Mouse (Mus musculus) forebrain, embryonic 14.5 days (tissue): ENCODE measurements at regions not wholly inside any gene's neighbourhood (a gene's known extent, or its start where the extent isn't known, plus 50 kb on each side); places are given as distances from the start of the nearest gene placed in this dataset.

Experiments
- ATAC-seq: fragments of 200-750 bp; cut with Nextera tagmentation; 2 replicates; pipeline ENCODE4 v1.8.0; 2017; ENCODE audit warnings: mild to moderate bottlenecking, moderate library complexity
- DNase-seq: peaks from one replicate; pipeline ENCODE4 v3.0.0-alpha.2; 2015; ENCODE audit warnings: low spot score
- H3K27ac ChIP-seq: fragments of 300-500 bp; sonication (generic); 2 replicates; pipeline ENCODE4 v1.5.1; 2014; ENCODE audit warnings: low read depth, mild to moderate bottlenecking, control low read depth, low read length, moderate library complexity
- H3K27me3 ChIP-seq: fragments of 300-500 bp; sonication (generic); replicated peaks from 2 replicates; pipeline ENCODE4 v1.6.1; 2014; ENCODE audit warnings: low read length, control low read depth, mixed read lengths; ENCODE audit not compliant: control insufficient read depth, insufficient read depth
- H3K36me3 ChIP-seq: fragments of 300-500 bp; sonication (generic); 2 replicates; pipeline ENCODE4 v1.6.1; 2014; ENCODE audit warnings: low read length, control low read depth; ENCODE audit not compliant: control insufficient read depth, insufficient read depth
- H3K4me1 ChIP-seq: fragments of 300-500 bp; sonication (generic); 2 replicates; pipeline ENCODE4 v1.6.1; 2014; ENCODE audit warnings: antibody characterized with exemption, low read length, control low read depth; ENCODE audit not compliant: control insufficient read depth, insufficient read depth
- H3K4me2 ChIP-seq: fragments of 300-500 bp; sonication (generic); 2 replicates; pipeline ENCODE4 v1.6.1; 2014; ENCODE audit warnings: mild to moderate bottlenecking, control low read depth, low read length
- H3K4me3 ChIP-seq: fragments of 300-500 bp; sonication (generic); 2 replicates; pipeline ENCODE4 v1.5.1; 2014; ENCODE audit warnings: low read depth, low read length, control low read depth
- H3K9ac ChIP-seq: fragments of 300-500 bp; sonication (generic); 2 replicates; pipeline ENCODE4 v1.6.1; 2014; ENCODE audit warnings: mild to moderate bottlenecking, low read length, control low read depth, moderate library complexity
- H3K9me3 ChIP-seq: fragments of 300-500 bp; sonication (generic); replicated peaks from 2 replicates; pipeline ENCODE4 v1.6.1; 2016; ENCODE audit warnings: low read length, control low read depth, mixed read lengths; ENCODE audit not compliant: control insufficient read depth
- WGBS: fragments of 180-500 bp; shearing (Covaris S2); extraction: QIAGEN DNeasy Blood & Tissue Kit; methylation state at CpG from one replicate; pipeline ENCODE4 v1.1.7; 2014; 5-methylcytosine and 5-hydroxymethylcytosine counted together

DNA sequence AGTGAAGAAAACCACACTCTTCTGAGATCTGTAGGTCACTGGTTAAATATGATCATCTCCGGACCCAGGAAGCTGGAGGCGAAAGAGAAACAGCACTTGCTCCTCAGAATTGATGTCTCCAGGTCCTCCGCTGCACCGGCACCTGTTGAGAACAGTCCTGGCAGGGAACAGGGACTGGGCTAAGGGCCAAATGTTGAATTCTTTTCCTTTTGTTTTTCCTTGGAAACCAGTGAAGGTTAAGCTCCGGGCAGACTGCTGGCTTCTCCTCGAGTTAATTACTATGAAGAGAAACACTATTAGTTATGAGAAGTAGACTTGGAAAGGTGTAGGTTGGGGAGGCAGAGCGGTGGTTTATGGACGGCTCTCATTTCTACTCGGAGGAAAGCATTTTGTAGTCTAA, 242.7 kb downstream of the Rngtt start:
- Histone ChIP-seq H3K4me3 (no peak overlapping the region), H3K27ac (no peak overlapping the region), H3K4me1 (peaks cover 37% of the 10 kb centered on the region), H3K9me3 (no peaks in the 10 kb centered on the region), H3K4me2 (no peak overlapping the region), H3K27me3 (no peaks in the 10 kb centered on the region), H3K36me3 (no peaks in the 10 kb centered on the region), H3K9ac (no peak overlapping the region)
- 35% methylated on average over 9 of the region's 9 CpGs for WGBS
- no peak for ATAC-seq
- DNase-seq: peak; percentile 60

DNA sequence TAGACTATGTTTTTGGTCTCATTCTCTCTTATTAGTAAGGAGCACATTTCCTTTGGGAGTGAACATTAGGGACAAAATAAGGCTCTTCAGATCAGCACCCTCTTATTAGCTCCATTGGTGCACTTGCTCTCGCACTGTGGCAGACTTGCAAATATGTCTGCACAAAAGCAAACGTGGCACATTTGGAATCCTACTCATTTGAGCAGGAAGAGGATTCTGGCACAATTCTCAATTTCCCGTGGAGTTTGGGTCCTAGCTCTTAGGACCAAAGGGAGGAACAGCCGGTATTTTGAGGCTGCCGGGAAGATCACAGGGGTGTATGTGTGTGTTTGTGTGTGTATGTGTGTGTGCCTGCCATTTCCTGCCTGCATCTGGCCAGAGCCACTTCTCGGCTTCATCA, 244.5 kb downstream of the Rngtt start:
- WGBS: 21% methylated on average over 6 of the region's 6 CpGs
- H3K9ac ChIP-seq: no peak overlapping the region

DNA sequence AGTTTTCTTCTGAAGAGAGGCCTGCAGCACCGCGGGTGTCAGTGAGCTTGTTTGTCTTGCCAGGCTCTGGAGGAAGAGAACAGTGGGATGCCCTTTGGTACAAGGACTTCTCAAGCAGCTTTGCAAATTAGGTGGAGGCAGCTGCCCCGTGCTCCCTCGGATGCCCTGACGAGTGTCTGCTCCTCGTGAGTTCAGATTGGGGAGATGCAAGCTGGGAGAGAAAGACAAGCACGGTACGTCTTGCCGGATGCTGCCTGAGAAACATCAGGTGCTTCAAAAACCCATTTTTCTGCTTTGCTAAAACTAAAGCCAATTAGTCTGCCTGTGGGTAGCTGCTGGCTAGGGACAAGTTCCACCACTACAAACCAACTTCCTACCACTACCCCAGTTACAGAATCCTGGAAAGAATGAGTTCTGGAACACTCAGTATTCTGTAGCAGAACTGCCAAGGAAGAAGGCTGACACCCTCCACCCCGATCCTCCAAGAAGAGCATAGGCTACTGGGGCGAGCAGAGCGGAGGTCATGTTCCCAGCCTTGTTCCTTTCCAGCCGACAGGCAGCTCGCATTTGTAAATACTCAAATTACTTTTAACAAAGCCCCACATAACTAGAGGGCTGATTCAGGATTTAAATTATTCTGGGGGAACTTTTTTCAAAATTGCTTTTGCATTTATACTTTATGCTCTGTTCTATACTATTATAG, 245.3 kb downstream of the Rngtt start:
- H3K9ac ChIP-seq: peak overlapping the region; percentile 41; the same call in 1 of the 2 replicates
- H3K9me3 ChIP-seq: no peaks in the 10 kb centered on the region
- H3K36me3 ChIP-seq: no peaks in the 10 kb centered on the region
- no peak for ATAC-seq
- no peak for DNase-seq
- H3K4me1 ChIP-seq: peaks cover 28% of the 10 kb centered on the region
- no peak overlapping the region for H3K4me3 ChIP-seq
- H3K27me3 ChIP-seq: no peaks in the 10 kb centered on the region
- WGBS: 3% methylated on average over 14 of the region's 14 CpGs
- peak overlapping the region; percentile 28 for H3K4me2 ChIP-seq
- H3K27ac ChIP-seq: no peak overlapping the region

More for the DNA sequence above, 244.5 kb downstream of the Rngtt start:
- Histone ChIP-seq H3K4me2 (no peak overlapping the region), H3K9me3 (no peaks in the 10 kb centered on the region), H3K36me3 (no peaks in the 10 kb centered on the region), H3K27me3 (no peaks in the 10 kb centered on the region), H3K4me1 (peaks cover 32% of the 10 kb centered on the region), H3K4me3 (no peak overlapping the region), H3K27ac (no peak overlapping the region)
- ATAC-seq (no peak), DNase-seq (no peak)

DNA sequence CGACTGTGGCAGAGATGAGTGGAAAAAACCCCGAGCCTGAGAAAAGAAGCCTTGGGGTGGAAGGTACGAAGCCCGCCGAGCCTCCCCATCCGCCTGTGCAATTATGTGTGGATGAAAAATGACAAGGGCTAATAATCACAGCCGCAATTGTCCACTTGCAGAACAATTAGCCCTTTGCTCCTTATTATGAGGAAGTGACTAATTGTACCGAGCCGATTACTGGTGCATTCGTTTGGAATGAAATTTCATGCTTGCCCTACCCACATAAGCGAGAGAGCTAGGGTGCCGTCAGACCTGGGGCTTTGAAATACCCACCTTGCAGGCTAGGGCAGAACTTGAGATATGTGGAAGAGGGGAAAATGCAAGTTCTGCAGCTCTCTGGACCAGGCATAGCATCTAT, 245.9 kb downstream of the Rngtt start:
- Histone ChIP-seq H3K36me3 (no peaks in the 10 kb centered on the region), H3K4me3 (no peak overlapping the region), H3K27me3 (no peaks in the 10 kb centered on the region), H3K4me2 (peak overlapping the region; percentile 28; the same call in 1 of the 2 replicates), H3K9me3 (no peaks in the 10 kb centered on the region), H3K9ac (no peak overlapping the region), H3K27ac (no peak overlapping the region), H3K4me1 (peaks cover 28% of the 10 kb centered on the region)
- DNase-seq (no peak), ATAC-seq (no peak)
- WGBS: 7% methylated on average over 12 of the region's 12 CpGs

DNA sequence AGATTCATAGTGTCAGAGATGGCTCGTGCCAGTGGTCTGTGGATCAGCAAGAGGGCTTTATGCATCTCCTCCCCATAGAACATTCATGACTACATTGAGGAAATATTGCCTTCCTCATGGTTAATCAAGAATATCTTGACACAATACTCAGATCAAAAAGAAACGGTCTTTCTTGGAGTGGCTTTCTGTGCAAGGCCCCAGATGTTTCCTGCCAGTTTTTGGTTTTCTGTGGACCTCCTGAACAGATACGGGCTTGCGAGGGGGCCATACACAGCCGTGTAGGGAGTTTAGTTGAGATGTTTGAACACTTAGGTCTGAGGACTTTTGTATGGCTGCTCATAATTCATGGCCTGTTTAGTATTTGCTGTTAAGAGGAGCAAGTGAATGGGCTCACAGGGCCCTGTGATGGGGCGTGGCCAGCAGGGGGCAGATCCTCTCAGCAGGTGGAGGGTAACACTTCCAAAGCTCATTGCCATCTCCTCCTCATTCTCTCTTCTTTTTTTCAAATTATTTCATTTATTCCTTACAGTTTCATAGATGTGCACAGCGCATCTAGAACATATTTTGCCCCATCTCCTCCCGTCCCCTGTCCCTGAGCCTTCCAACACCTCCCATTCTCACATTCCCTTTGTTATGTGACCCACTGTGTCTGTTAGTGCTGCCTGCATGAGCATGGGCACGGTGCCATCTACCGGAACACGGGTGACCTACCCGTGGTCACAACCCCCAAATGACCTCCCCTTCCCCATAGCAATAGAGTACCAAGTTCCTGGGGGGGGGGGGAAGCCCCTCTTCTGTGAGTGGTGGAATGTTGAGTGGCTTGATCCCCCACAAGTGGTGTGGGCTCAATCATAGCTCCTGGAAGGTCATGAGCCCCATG, 246.8 kb downstream of the Rngtt start:
- Histone ChIP-seq H3K27ac (no peak overlapping the region), H3K9ac (no peak overlapping the region), H3K4me3 (no peak overlapping the region), H3K9me3 (no peaks in the 10 kb centered on the region), H3K4me2 (no peak overlapping the region), H3K27me3 (no peaks in the 10 kb centered on the region), H3K36me3 (no peaks in the 10 kb centered on the region), H3K4me1 (peaks cover 28% of the 10 kb centered on the region)
- 78% methylated on average over 12 of the region's 12 CpGs for WGBS
- no peak for DNase-seq
- no peak for ATAC-seq

DNA sequence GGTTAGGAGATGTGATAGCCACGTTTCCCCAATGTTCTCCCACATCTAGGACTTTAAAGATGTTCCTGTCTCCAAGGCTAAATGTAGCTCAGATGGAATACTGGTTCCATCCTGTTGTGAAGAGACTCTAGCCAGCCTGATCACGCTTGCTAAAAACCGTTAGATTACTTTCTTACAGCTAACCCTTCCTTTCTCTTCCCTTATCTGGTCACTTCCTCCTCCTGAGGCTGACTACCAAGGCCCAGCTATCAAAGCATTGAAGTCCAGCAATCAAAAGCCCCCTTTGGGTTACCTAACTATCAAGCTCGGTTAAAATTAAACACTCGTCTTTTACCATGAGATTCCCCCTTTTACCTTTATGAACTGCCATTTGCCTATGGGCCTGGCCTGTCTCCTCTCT, 260.2 kb downstream of the Rngtt start:
- Histone ChIP-seq H3K4me1 (no peaks in the 10 kb centered on the region), H3K36me3 (no peaks in the 10 kb centered on the region), H3K9ac (no peak overlapping the region), H3K9me3 (no peaks in the 10 kb centered on the region), H3K27ac (no peak overlapping the region), H3K4me2 (no peak overlapping the region), H3K4me3 (no peak overlapping the region), H3K27me3 (no peaks in the 10 kb centered on the region)
- ATAC-seq (no peak), DNase-seq (no peak)
- 82% methylated on average over 5 of the region's 5 CpGs for WGBS

DNA sequence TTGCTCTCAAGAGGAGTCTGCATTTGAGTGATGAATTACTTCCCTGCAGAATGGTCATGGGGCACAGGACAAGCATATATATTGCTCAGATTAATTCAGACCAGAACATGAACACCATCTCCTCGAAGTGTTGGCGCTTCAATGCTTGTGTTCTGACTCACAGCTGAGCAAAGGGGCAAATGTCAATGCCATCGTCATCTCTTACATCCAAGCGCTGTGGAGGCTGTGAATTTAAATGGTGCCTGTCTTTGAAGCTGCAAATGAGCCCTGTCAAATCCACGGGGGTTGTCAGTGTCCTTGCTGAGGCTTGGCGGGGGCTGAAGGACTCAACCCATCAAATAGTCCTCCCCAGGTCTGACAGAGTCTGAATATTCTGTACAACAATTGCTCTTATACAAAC, 261.2 kb downstream of the Rngtt start:
- Histone ChIP-seq H3K4me1 (no peaks in the 10 kb centered on the region), H3K4me3 (no peak overlapping the region), H3K4me2 (no peak overlapping the region), H3K9me3 (no peaks in the 10 kb centered on the region), H3K9ac (no peak overlapping the region), H3K36me3 (no peaks in the 10 kb centered on the region), H3K27me3 (no peaks in the 10 kb centered on the region), H3K27ac (no peak overlapping the region)
- ATAC-seq (no peak), DNase-seq (no peak)
- 66% methylated on average over 6 of the region's 6 CpGs for WGBS

DNA sequence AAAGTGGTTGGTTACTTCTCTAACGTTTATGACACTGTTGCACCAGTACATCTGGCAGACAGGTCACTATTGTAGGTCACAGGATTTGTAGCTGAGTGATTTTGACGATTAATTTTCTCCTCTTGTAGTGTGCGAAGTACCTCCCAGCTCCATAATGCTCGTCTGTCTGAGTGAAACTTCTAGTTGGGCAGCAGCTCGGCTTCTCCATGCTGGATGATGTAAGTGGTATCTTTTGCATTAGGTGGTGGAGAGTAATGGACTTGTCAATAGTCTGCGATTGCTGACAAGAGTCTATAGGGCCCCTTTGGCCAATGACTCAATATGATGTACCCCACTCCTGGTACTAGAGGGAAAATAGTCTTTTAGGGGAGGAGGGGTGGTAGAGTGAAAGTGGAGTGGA, 267.5 kb downstream of the Rngtt start:
- no peaks in the 10 kb centered on the region for H3K4me1 ChIP-seq
- no peak for ATAC-seq
- H3K27ac ChIP-seq: no peak overlapping the region
- no peaks in the 10 kb centered on the region for H3K9me3 ChIP-seq
- H3K9ac ChIP-seq: no peak overlapping the region
- no peak overlapping the region for H3K4me3 ChIP-seq
- no peak overlapping the region for H3K4me2 ChIP-seq
- no peaks in the 10 kb centered on the region for H3K36me3 ChIP-seq
- DNase-seq: no peak
- 94% methylated on average over 6 of the region's 6 CpGs for WGBS
- H3K27me3 ChIP-seq: no peaks in the 10 kb centered on the region

DNA sequence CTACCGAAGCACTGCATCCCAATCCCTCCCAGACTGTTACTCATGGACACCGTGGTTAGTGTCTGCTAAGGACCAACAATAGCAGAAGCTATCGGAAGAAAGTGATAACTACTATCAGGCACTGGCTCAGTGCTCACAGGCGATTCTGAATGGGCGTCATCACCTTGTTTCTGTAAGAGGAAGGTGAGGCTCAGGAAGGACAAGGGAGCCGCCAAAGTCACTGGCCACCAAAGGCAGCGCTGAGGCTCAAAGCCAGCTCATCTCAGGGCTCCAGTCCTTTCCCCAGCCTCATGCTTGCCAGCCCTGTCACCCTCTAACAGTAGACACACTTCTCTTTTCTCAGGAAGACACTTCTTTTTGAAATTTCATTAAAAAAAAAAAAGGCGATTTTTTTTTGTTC, 270.4 kb downstream of the Rngtt start:
- no peak for ATAC-seq
- no peaks in the 10 kb centered on the region for H3K4me1 ChIP-seq
- WGBS: 87% methylated on average over 8 of the region's 8 CpGs
- no peak overlapping the region for H3K27ac ChIP-seq
- H3K9ac ChIP-seq: no peak overlapping the region
- H3K27me3 ChIP-seq: no peaks in the 10 kb centered on the region
- no peaks in the 10 kb centered on the region for H3K36me3 ChIP-seq
- no peaks in the 10 kb centered on the region for H3K9me3 ChIP-seq
- no peak for DNase-seq
- no peak overlapping the region for H3K4me3 ChIP-seq
- H3K4me2 ChIP-seq: no peak overlapping the region
